Mouse (Mus musculus): ENCODE measurements around the gene Tfap4. TPM values are rescaled to one million over a fixed set of nuclear protein-coding genes. Genes with fewer than 3 reads are reported as not detected.

Tfap4 gene
- polyA plus RNA-seq, 1 experiment from 2014 or later = 41.4 TPM

- H3K27me3 ChIP-seq (ENCODE audit: low read depth, poor library complexity, severe bottlenecking) = no peaks in the 10 kb centered on the region
- H3K4me3 ChIP-seq = no peak overlapping the region
- H3K4me1 ChIP-seq = peaks cover 30% of the 10 kb centered on the region
- no peaks in the 10 kb centered on the region for H3K36me3 ChIP-seq
- 73% methylated on average over 8 of the region's 8 CpGs for WGBS
- no peak for DNase-seq (ENCODE audit: low spot score)
- no peak overlapping the region; the same call in 1 of the 2 replicates for H3K27ac ChIP-seq
- no peaks in the 10 kb centered on the region for H3K9me3 ChIP-seq (replicated peaks)
Measured at GRCm38 (mm10) chr16:4520673-4521072, 39.0 kb downstream of the Tfap4 start.

- Histone ChIP-seq H3K4me1 (peaks cover 30% of the 10 kb centered on the region), H3K9me3 (replicated peaks) (no peaks in the 10 kb centered on the region), H3K27ac (no peak overlapping the region), H3K4me3 (no peak overlapping the region), H3K36me3 (no peaks in the 10 kb centered on the region), H3K27me3 (ENCODE audit: low read depth, poor library complexity, severe bottlenecking) (no peaks in the 10 kb centered on the region)
- 99% methylated on average over 2 of the region's 2 CpGs for WGBS
- DNase-seq (ENCODE audit: low spot score) = no peak
Measured at GRCm38 (mm10) chr16:4519825-4520224, 39.8 kb downstream of the Tfap4 start.

- WGBS = 85% methylated on average over 4 of the region's 4 CpGs
- peaks cover 30% of the 10 kb centered on the region for H3K4me1 ChIP-seq
Measured at GRCm38 (mm10) chr16:4519157-4519556, 40.5 kb downstream of the Tfap4 start.

GRCm38 (mm10) chr16:4517906-4518305 is 41.7 kb downstream of the Tfap4 start:
- no peak for DNase-seq (ENCODE audit: low spot score)
- Histone ChIP-seq H3K9me3 (replicated peaks) (no peaks in the 10 kb centered on the region), H3K27ac (no peak overlapping the region), H3K36me3 (no peaks in the 10 kb centered on the region), H3K27me3 (ENCODE audit: low read depth, poor library complexity, severe bottlenecking) (no peaks in the 10 kb centered on the region), H3K4me1 (peaks cover 24% of the 10 kb centered on the region), H3K4me3 (no peak overlapping the region)
- 67% methylated on average over 2 of the region's 2 CpGs for WGBS

More at GRCm38 (mm10) chr16:4519157-4519556, 40.5 kb downstream of the Tfap4 start:
- Histone ChIP-seq H3K27me3 (ENCODE audit: low read depth, poor library complexity, severe bottlenecking) (no peaks in the 10 kb centered on the region), H3K27ac (no peak overlapping the region), H3K4me3 (no peak overlapping the region), H3K9me3 (replicated peaks) (no peaks in the 10 kb centered on the region), H3K36me3 (no peaks in the 10 kb centered on the region)
- no peak for DNase-seq (ENCODE audit: low spot score)

GRCm38 (mm10) chr16:4514383-4514782 is 45.3 kb downstream of the Tfap4 start:
- no peaks in the 10 kb centered on the region for H3K4me1 ChIP-seq
- no peaks in the 10 kb centered on the region for H3K27me3 ChIP-seq (ENCODE audit: low read depth, poor library complexity, severe bottlenecking)
- no peaks in the 10 kb centered on the region for H3K36me3 ChIP-seq
- DNase-seq (ENCODE audit: low spot score) = no peak
- H3K9me3 ChIP-seq (replicated peaks) = no peaks in the 10 kb centered on the region
- WGBS = 87% methylated on average over 3 of the region's 3 CpGs
- H3K27ac ChIP-seq = no peak overlapping the region
- no peak overlapping the region for H3K4me3 ChIP-seq

- no peak overlapping the region for H3K27ac ChIP-seq
- no peaks in the 10 kb centered on the region for H3K27me3 ChIP-seq (ENCODE audit: low read depth, poor library complexity, severe bottlenecking)
- H3K9me3 ChIP-seq (replicated peaks) = no peaks in the 10 kb centered on the region
- H3K4me3 ChIP-seq = no peak overlapping the region
- DNase-seq (ENCODE audit: low spot score) = no peak
- 79% methylated on average over 3 of the region's 3 CpGs for whole genome bisulfite sequencing
- H3K4me1 ChIP-seq = no peaks in the 10 kb centered on the region
- no peaks in the 10 kb centered on the region for H3K36me3 ChIP-seq
Measured at GRCm38 (mm10) chr16:4512661-4513438, 46.8 kb downstream of the Tfap4 start.

- 90% methylated on average over 2 of the region's 2 CpGs for WGBS
- Histone ChIP-seq H3K36me3 (no peaks in the 10 kb centered on the region), H3K27ac (no peak overlapping the region), H3K4me1 (no peaks in the 10 kb centered on the region), H3K4me3 (no peak overlapping the region), H3K9me3 (replicated peaks) (no peaks in the 10 kb centered on the region), H3K27me3 (ENCODE audit: low read depth, poor library complexity, severe bottlenecking) (no peaks in the 10 kb centered on the region)
- DNase-seq (ENCODE audit: low spot score) = no peak
Measured at GRCm38 (mm10) chr16:4511371-4511770, 48.3 kb downstream of the Tfap4 start.

- no peak overlapping the region for H3K4me3 ChIP-seq
- H3K9me3 ChIP-seq (replicated peaks) = no peaks in the 10 kb centered on the region
- no peaks in the 10 kb centered on the region for H3K36me3 ChIP-seq
- WGBS = 83% methylated on average over 3 of the region's 3 CpGs
- H3K27ac ChIP-seq = no peak overlapping the region
- no peaks in the 10 kb centered on the region for H3K27me3 ChIP-seq (ENCODE audit: low read depth, poor library complexity, severe bottlenecking)
- no peaks in the 10 kb centered on the region for H3K4me1 ChIP-seq
- no peak for DNase-seq (ENCODE audit: low spot score)
Measured at GRCm38 (mm10) chr16:4506181-4506580, 53.5 kb downstream of the Tfap4 start.

- WGBS = 98% methylated on average over 1 of the region's 1 CpGs
- no peak for DNase-seq (ENCODE audit: low spot score)
- no peaks in the 10 kb centered on the region for H3K9me3 ChIP-seq (replicated peaks)
- H3K4me1 ChIP-seq = no peaks in the 10 kb centered on the region
- H3K27ac ChIP-seq = no peak overlapping the region
- H3K36me3 ChIP-seq = no peaks in the 10 kb centered on the region
- no peaks in the 10 kb centered on the region for H3K27me3 ChIP-seq (ENCODE audit: low read depth, poor library complexity, severe bottlenecking)
- no peak overlapping the region for H3K4me3 ChIP-seq
Measured at GRCm38 (mm10) chr16:4503495-4503894, 56.2 kb downstream of the Tfap4 start.

GRCm38 (mm10) chr16:4502568-4502967 is 57.1 kb downstream of the Tfap4 start:
- H3K27me3 ChIP-seq (ENCODE audit: low read depth, poor library complexity, severe bottlenecking) = no peaks in the 10 kb centered on the region
- H3K27ac ChIP-seq = no peak overlapping the region
- no peak overlapping the region for H3K4me3 ChIP-seq
- no peaks in the 10 kb centered on the region for H3K9me3 ChIP-seq (replicated peaks)
- DNase-seq (ENCODE audit: low spot score) = no peak
- H3K4me1 ChIP-seq = 0 out of 2 replicates have a peak, but pooled peaks cover 8% of the 10 kb centered on the region
- H3K36me3 ChIP-seq = no peaks in the 10 kb centered on the region

GRCm38 (mm10) chr16:4501703-4502102 is 58.0 kb downstream of the Tfap4 start:
- WGBS = 88% methylated on average over 3 of the region's 3 CpGs
- H3K4me1 ChIP-seq = peaks cover 10% of the 10 kb centered on the region; the same call in 1 of the 2 replicates

GRCm38 (mm10) chr16:4500598-4501385 is 58.9 kb downstream of the Tfap4 start:
- H3K4me1 ChIP-seq = peaks cover 10% of the 10 kb centered on the region; the same call in 1 of the 2 replicates
- no peaks in the 10 kb centered on the region for H3K9me3 ChIP-seq (replicated peaks)
- H3K4me3 ChIP-seq = no peak overlapping the region
- no peaks in the 10 kb centered on the region for H3K27me3 ChIP-seq (ENCODE audit: low read depth, poor library complexity, severe bottlenecking)
- no peak overlapping the region for H3K27ac ChIP-seq
- 82% methylated on average over 8 of the region's 8 CpGs for WGBS
- no peaks in the 10 kb centered on the region for H3K36me3 ChIP-seq
- DNase-seq (ENCODE audit: low spot score) = no peak

More at GRCm38 (mm10) chr16:4501703-4502102, 58.0 kb downstream of the Tfap4 start:
- DNase-seq (ENCODE audit: low spot score) = no peak
- no peaks in the 10 kb centered on the region for H3K27me3 ChIP-seq (ENCODE audit: low read depth, poor library complexity, severe bottlenecking)
- no peak overlapping the region for H3K4me3 ChIP-seq
- no peaks in the 10 kb centered on the region for H3K9me3 ChIP-seq (replicated peaks)
- H3K27ac ChIP-seq = no peak overlapping the region
- no peaks in the 10 kb centered on the region for H3K36me3 ChIP-seq
